Mouse (Mus musculus) lung, adult 2 months (tissue): ENCODE data around the gene Gm26602.

Experiments
- CTCF ChIP-seq: fragments of 200-500 bp; IDR thresholded peaks from 2 replicates; pipeline ENCODE4 v1.5.1; 2011; ENCODE audit warnings: mild to moderate bottlenecking, low read length, control low read depth; ENCODE audit not compliant: insufficient read depth
- POLR2A ChIP-seq: fragments of 200-500 bp; IDR thresholded peaks from 2 replicates; pipeline ENCODE4 v1.6.1; 2011; ENCODE audit warnings: low read depth, mild to moderate bottlenecking, control low read depth, low read length, borderline replicate concordance; ENCODE audit errors: extremely low read depth

GRCm38 (mm10) chr10:79900951-79901410 lies 9.7 kb upstream of the Gm26602 start:
- no peak for TF ChIP-seq POLR2A
- TF ChIP-seq CTCF, result no peak
